Mouse (Mus musculus): ENCODE data around the gene Ankrd34b. TPM values are rescaled to one million over a fixed set of nuclear protein-coding genes. Genes with fewer than 3 reads are reported as not detected.

Gene Ankrd34b
- polyA plus RNA-seq, 1 experiment from 2014 or later = 0.70 TPM

Other genes with a start within 250 kb of the Ankrd34b start
- 0.57 and 0.93 TPM in 2 replicates for gene Gm20379, start 119.9 kb upstream of the Ankrd34b start, polyA plus RNA-seq (2015; fragmentation: Nextera tagmentation; extraction: Ambion mirVana)
- 17.9 and 19.1 TPM in 2 replicates for gene Dhfr, start 71.2 kb upstream of the Ankrd34b start, polyA plus RNA-seq (2015; fragmentation: Nextera tagmentation; extraction: Ambion mirVana)
- 23.3 and 25.0 TPM in 2 replicates for gene Msh3, start 70.9 kb upstream of the Ankrd34b start, polyA plus RNA-seq (2015; fragmentation: Nextera tagmentation; extraction: Ambion mirVana)
- 0.16 TPM in 1 of 2 replicates, not detected in the other for gene Fam151b, start 58.1 kb downstream of the Ankrd34b start, polyA plus RNA-seq (2015; fragmentation: Nextera tagmentation; extraction: Ambion mirVana)
- gene Zfyve16, start 105.0 kb downstream of the Ankrd34b start, polyA plus RNA-seq (2015; fragmentation: Nextera tagmentation; extraction: Ambion mirVana) = 9.1 and 10.2 TPM in 2 replicates
- not detected in 2 replicates for gene Spz1, start 150.3 kb downstream of the Ankrd34b start, polyA plus RNA-seq (2015; fragmentation: Nextera tagmentation; extraction: Ambion mirVana)
- 23.4 and 26.0 TPM in 2 replicates for gene Serinc5, start 185.2 kb downstream of the Ankrd34b start, polyA plus RNA-seq (2015; fragmentation: Nextera tagmentation; extraction: Ambion mirVana)